Mouse (Mus musculus): ENCODE results near the gene Mef2d.

DNA sequence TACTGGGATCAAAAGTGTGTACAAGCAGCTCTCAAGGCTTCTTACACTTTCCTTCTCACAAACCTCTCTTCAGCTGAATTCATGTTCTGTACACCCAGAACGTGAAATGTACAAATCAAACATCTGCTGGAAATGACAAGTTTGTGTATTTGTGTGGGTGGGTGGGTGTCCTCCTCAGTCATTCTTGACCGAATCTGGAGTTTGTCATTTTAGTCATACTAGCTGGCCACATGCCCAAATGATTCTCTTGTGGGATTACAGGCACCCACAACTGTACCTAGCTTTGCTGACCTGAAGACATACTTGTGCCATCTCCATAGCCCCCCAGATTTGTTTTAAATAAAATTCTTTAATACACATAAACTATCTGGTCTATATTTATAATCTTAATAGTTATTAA is 32.7 kb downstream of the Mef2d start:
- no peak for TF ChIP-seq CTCF (IDR thresholded peaks at IDR 0.05; ENCODE audit: low read depth, low read length)
- TF ChIP-seq POLR2A (IDR thresholded peaks at IDR 0.05; ENCODE audit: insufficient read depth, low read length): no peak
- no peak for TF ChIP-seq EP300 (IDR thresholded peaks at IDR 0.05; ENCODE audit: insufficient read depth, low read depth, low read length)

Measured in ES-Bruce4 (cell line).